Mouse (Mus musculus) G1E (cell line): ENCODE results near the gene Gm21981.

ENCODE experiments used
- CTCF ChIP-seq: IDR thresholded peaks from 2 replicates; pipeline ENCODE4 v1.5.1; 2012; ENCODE audit warnings: low read depth, low read length, inconsistent platforms, mixed read lengths
- GATA1 ChIP-seq: IDR thresholded peaks from 2 replicates; pipeline ENCODE4 v1.6.1; 2012; ENCODE audit warnings: borderline replicate concordance, low read length, inconsistent platforms, mixed read lengths
- TAL1 ChIP-seq: conservative IDR thresholded peaks from 2 replicates; pipeline ENCODE4 v1.6.1; 2012; ENCODE audit warnings: low read depth, low read length, inconsistent platforms, mixed read lengths

- TF ChIP-seq CTCF: no peak
- no peak for TF ChIP-seq GATA1
- TF ChIP-seq TAL1: no peak
These were observed 17.6 kb upstream of the Gm21981 start for GRCm38 (mm10) chr17:47711883-47712282.
